Mouse (Mus musculus) neural tube, embryonic 15.5 days (tissue): ENCODE measurements at regions not wholly inside any gene's neighbourhood (a gene's known extent, or its start where the extent isn't known, plus 50 kb on each side); places are given as distances from the start of the nearest gene placed in this dataset.

Experiments
- ATAC-seq: fragments of 200-750 bp; cut with Nextera tagmentation; 2 replicates; pipeline ENCODE4 v1.8.0; 2017; ENCODE audit warnings: mild to moderate bottlenecking, moderate TSS enrichment, moderate library complexity; ENCODE audit not compliant: low FRiP score
- H3K27ac ChIP-seq: fragments of 300-500 bp; sonication (generic); replicated peaks from 2 replicates; pipeline ENCODE4 v1.5.1; 2015; ENCODE audit warnings: mild to moderate bottlenecking, inconsistent platforms
- H3K27me3 ChIP-seq: fragments of 300-500 bp; sonication (generic); replicated peaks from 2 replicates; pipeline ENCODE4 v1.6.1; 2015; ENCODE audit warnings: inconsistent platforms
- H3K36me3 ChIP-seq: fragments of 300-500 bp; sonication (generic); 2 replicates; pipeline ENCODE4 v1.6.1; 2015; ENCODE audit warnings: inconsistent platforms
- H3K4me1 ChIP-seq: fragments of 300-500 bp; sonication (generic); 2 replicates; pipeline ENCODE4 v1.6.1; 2015; ENCODE audit warnings: inconsistent platforms
- H3K4me2 ChIP-seq: fragments of 300-500 bp; sonication (generic); 2 replicates; pipeline ENCODE4 v1.6.1; 2015; ENCODE audit warnings: inconsistent platforms, mild to moderate bottlenecking, moderate library complexity
- H3K4me3 ChIP-seq: fragments of 300-500 bp; sonication (generic); replicated peaks from 2 replicates; pipeline ENCODE4 v1.5.1; 2015; ENCODE audit warnings: mild to moderate bottlenecking, inconsistent platforms
- H3K9ac ChIP-seq: fragments of 300-500 bp; sonication (generic); replicated peaks from 2 replicates; pipeline ENCODE4 v1.6.1; 2015; ENCODE audit warnings: mild to moderate bottlenecking, inconsistent platforms
- H3K9me3 ChIP-seq: fragments of 300-500 bp; sonication (generic); replicated peaks from 2 replicates; pipeline ENCODE4 v1.6.1; 2016; ENCODE audit warnings: inconsistent platforms
- WGBS: fragments of 180-500 bp; shearing (Covaris S2); methylation state at CpG from one replicate; pipeline ENCODE4 v1.1.7; 2015; ENCODE audit warnings: mixed read lengths; 5-methylcytosine and 5-hydroxymethylcytosine counted together

- Histone ChIP-seq H3K9me3 (no peaks in the 10 kb centered on the region), H3K27me3 (no peaks in the 10 kb centered on the region), H3K4me2 (no peak overlapping the region), H3K27ac (no peak overlapping the region), H3K4me3 (no peak overlapping the region), H3K4me1 (no peaks in the 10 kb centered on the region), H3K36me3 (no peaks in the 10 kb centered on the region), H3K9ac (no peak overlapping the region)
- ATAC-seq: no peak
- WGBS: 84% methylated on average over 4 of the region's 4 CpGs
Measured at GRCm38 (mm10) chr4:68179551-68179950, 774.6 kb downstream of the Brinp1 start.

- Histone ChIP-seq H3K9ac (no peak overlapping the region), H3K27me3 (no peaks in the 10 kb centered on the region), H3K9me3 (no peaks in the 10 kb centered on the region), H3K27ac (no peak overlapping the region), H3K4me3 (no peak overlapping the region), H3K4me2 (no peak overlapping the region), H3K4me1 (no peaks in the 10 kb centered on the region), H3K36me3 (no peaks in the 10 kb centered on the region)
- ATAC-seq: no peak
- WGBS: 94% methylated on average over 1 of the region's 1 CpGs
Measured at GRCm38 (mm10) chr4:68156499-68156898, 797.7 kb downstream of the Brinp1 start.

GRCm38 (mm10) chr4:68148483-68149069 lies 805.6 kb downstream of the Brinp1 start:
- H3K4me1 ChIP-seq: no peaks in the 10 kb centered on the region
- ATAC-seq: no peak
- no peaks in the 10 kb centered on the region for H3K27me3 ChIP-seq
- no peak overlapping the region for H3K27ac ChIP-seq
- no peak overlapping the region for H3K4me3 ChIP-seq
- no peaks in the 10 kb centered on the region for H3K9me3 ChIP-seq
- no peak overlapping the region for H3K9ac ChIP-seq
- no peak overlapping the region for H3K4me2 ChIP-seq
- no peaks in the 10 kb centered on the region for H3K36me3 ChIP-seq
- WGBS: 73% methylated on average over 5 of the region's 5 CpGs

GRCm38 (mm10) chr4:68128124-68128523 lies 826.1 kb downstream of the Brinp1 start:
- 46% methylated on average over 4 of the region's 4 CpGs for WGBS

GRCm38 (mm10) chr4:68114502-68114901 lies 839.7 kb downstream of the Brinp1 start:
- Histone ChIP-seq H3K4me2 (no peak overlapping the region), H3K9ac (no peak overlapping the region), H3K9me3 (no peaks in the 10 kb centered on the region), H3K27ac (no peak overlapping the region), H3K36me3 (no peaks in the 10 kb centered on the region), H3K27me3 (no peaks in the 10 kb centered on the region), H3K4me1 (no peaks in the 10 kb centered on the region), H3K4me3 (no peak overlapping the region)
- ATAC-seq: no peak

More at GRCm38 (mm10) chr4:68128124-68128523, 826.1 kb downstream of the Brinp1 start:
- Histone ChIP-seq H3K36me3 (no peaks in the 10 kb centered on the region), H3K9me3 (no peaks in the 10 kb centered on the region), H3K4me1 (no peaks in the 10 kb centered on the region), H3K4me3 (no peak overlapping the region), H3K4me2 (no peak overlapping the region), H3K27me3 (no peaks in the 10 kb centered on the region), H3K27ac (no peak overlapping the region), H3K9ac (no peak overlapping the region)
- no peak for ATAC-seq

GRCm38 (mm10) chr4:68085255-68085654 lies 868.9 kb downstream of the Brinp1 start:
- WGBS: 92% methylated on average over 3 of the region's 3 CpGs
- ATAC-seq: no peak
- Histone ChIP-seq H3K27ac (no peak overlapping the region), H3K4me2 (no peak overlapping the region), H3K4me3 (no peak overlapping the region), H3K4me1 (no peaks in the 10 kb centered on the region), H3K9me3 (no peaks in the 10 kb centered on the region), H3K36me3 (no peaks in the 10 kb centered on the region), H3K9ac (no peak overlapping the region), H3K27me3 (no peaks in the 10 kb centered on the region)

GRCm38 (mm10) chr4:68056813-68057578 lies 897.2 kb downstream of the Brinp1 start:
- Histone ChIP-seq H3K4me1 (no peaks in the 10 kb centered on the region), H3K9me3 (no peaks in the 10 kb centered on the region), H3K36me3 (no peaks in the 10 kb centered on the region), H3K9ac (no peak overlapping the region), H3K27me3 (no peaks in the 10 kb centered on the region), H3K4me2 (no peak overlapping the region), H3K4me3 (no peak overlapping the region), H3K27ac (no peak overlapping the region)
- WGBS: 50% methylated on average over 4 of the region's 4 CpGs
- ATAC-seq: no peak

GRCm38 (mm10) chr4:68022891-68023303 lies 931.3 kb downstream of the Brinp1 start:
- WGBS: 8% methylated on average over 2 of the region's 2 CpGs
- Histone ChIP-seq H3K27ac (peak overlapping the region; percentile 19; the same call in 1 of the 2 replicates), H3K9ac (no peak overlapping the region)

GRCm38 (mm10) chr4:68011371-68011770 lies 942.8 kb downstream of the Brinp1 start:
- Histone ChIP-seq H3K4me2 (no peak overlapping the region), H3K9ac (no peak overlapping the region), H3K4me1 (no peaks in the 10 kb centered on the region), H3K4me3 (no peak overlapping the region), H3K27ac (no peak overlapping the region), H3K27me3 (no peaks in the 10 kb centered on the region), H3K36me3 (no peaks in the 10 kb centered on the region), H3K9me3 (no peaks in the 10 kb centered on the region)
- 64% methylated on average over 2 of the region's 2 CpGs for WGBS
- ATAC-seq: no peak

More at GRCm38 (mm10) chr4:68022891-68023303, 931.3 kb downstream of the Brinp1 start:
- no peak overlapping the region for H3K4me2 ChIP-seq
- H3K27me3 ChIP-seq: no peaks in the 10 kb centered on the region
- H3K4me3 ChIP-seq: no peak overlapping the region
- peaks cover 7% of the 10 kb centered on the region for H3K4me1 ChIP-seq
- no peaks in the 10 kb centered on the region for H3K36me3 ChIP-seq
- H3K9me3 ChIP-seq: no peaks in the 10 kb centered on the region
- peak; percentile 83 for ATAC-seq

GRCm38 (mm10) chr4:67994796-67995283 lies 959.4 kb downstream of the Brinp1 start:
- Histone ChIP-seq H3K4me2 (no peak overlapping the region), H3K9me3 (no peaks in the 10 kb centered on the region), H3K4me1 (no peaks in the 10 kb centered on the region), H3K27me3 (no peaks in the 10 kb centered on the region), H3K4me3 (no peak overlapping the region), H3K9ac (no peak overlapping the region), H3K36me3 (no peaks in the 10 kb centered on the region), H3K27ac (no peak overlapping the region)
- 71% methylated on average over 7 of the region's 7 CpGs for WGBS
- no peak for ATAC-seq

- Histone ChIP-seq H3K4me3 (no peak overlapping the region), H3K4me2 (no peak overlapping the region), H3K9me3 (no peaks in the 10 kb centered on the region), H3K4me1 (no peaks in the 10 kb centered on the region), H3K27ac (no peak overlapping the region), H3K36me3 (no peaks in the 10 kb centered on the region), H3K27me3 (no peaks in the 10 kb centered on the region), H3K9ac (no peak overlapping the region)
- 87% methylated on average over 1 of the region's 1 CpGs for WGBS
- no peak for ATAC-seq
Measured at GRCm38 (mm10) chr4:67963456-67963855, 990.7 kb downstream of the Brinp1 start.

GRCm38 (mm10) chr4:67948000-67948399 lies 1006.2 kb downstream of the Brinp1 start:
- H3K4me2 ChIP-seq: no peak overlapping the region
- no peaks in the 10 kb centered on the region for H3K36me3 ChIP-seq
- no peak overlapping the region for H3K4me3 ChIP-seq
- H3K9ac ChIP-seq: no peak overlapping the region
- H3K27me3 ChIP-seq: no peaks in the 10 kb centered on the region
- ATAC-seq: no peak
- H3K27ac ChIP-seq: no peak overlapping the region
- H3K9me3 ChIP-seq: no peaks in the 10 kb centered on the region
- no peaks in the 10 kb centered on the region for H3K4me1 ChIP-seq
